Mouse (Mus musculus) gastrocnemius, adult 2 months (tissue): ENCODE results near the gene P3h3. TPM values are rescaled to one million over a fixed set of nuclear protein-coding genes. Genes with fewer than 3 reads are reported as not detected.
"Not testable (repeated sequence)": the region's sequence is repeated elsewhere in the genome, so short reads cannot be mapped to it uniquely, and the experiment has no call there.

Experiments used
- DNase-seq: peaks from one replicate; pipeline ENCODE4 v3.0.0; 2022
- H3K27ac ChIP-seq: fragments of 200-600 bp; 2 replicates; pipeline ENCODE4 v1.8.1; 2022; ENCODE audit warnings: mild to moderate bottlenecking
- H3K4me3 ChIP-seq: fragments of 200-600 bp; 2 replicates; pipeline ENCODE4 v1.8.1; 2022; ENCODE audit warnings: mild to moderate bottlenecking, moderate library complexity
- CTCF ChIP-seq: fragments of 200-600 bp; IDR thresholded peaks from 2 replicates; pipeline ENCODE4 v1.8.1; 2022; ENCODE audit warnings: antibody characterized with exemption, mild to moderate bottlenecking, moderate library complexity
- intact Hi-C: fragments of 180-260 bp; cut with DNase I; formaldehyde crosslinking; loops from one replicate; pipeline ENCODE4 v1.15.1; 2025
- total RNA-seq, 2 experiments: library from RNA; stranded (reverse); gene quantifications; 2 replicates each; pipeline ENCODE4 v1.2.3; 2021

Gene P3h3
- total RNA-seq, 2 experiments from 2014 or later = 4.1 to 7.1 TPM

DNA sequence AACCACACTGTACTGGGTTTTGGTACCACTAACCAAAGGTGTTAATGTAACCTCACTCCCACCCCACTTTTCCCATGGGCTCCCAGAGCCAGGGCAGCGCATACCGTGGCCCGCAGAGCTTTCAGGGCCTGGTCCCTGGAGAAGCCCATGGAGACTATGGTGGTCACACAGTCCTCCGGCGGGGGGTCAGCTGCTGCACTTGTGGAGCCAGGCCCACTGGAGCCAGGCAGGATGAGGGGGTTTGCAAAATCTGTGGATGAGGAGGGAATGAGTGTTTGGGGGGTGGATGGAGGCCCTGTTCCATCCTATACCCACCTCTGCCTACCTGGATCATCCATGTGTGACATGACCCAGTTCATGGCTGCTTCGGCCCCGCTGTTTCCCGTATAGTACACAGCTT lies 40.0 kb downstream of the P3h3 start:
- no peak for TF ChIP-seq CTCF
- intact Hi-C loops = no loop called here
- DNase-seq = peak; percentile 20
- no peak overlapping the region for H3K4me3 ChIP-seq
- H3K27ac ChIP-seq = no peak overlapping the region

DNA sequence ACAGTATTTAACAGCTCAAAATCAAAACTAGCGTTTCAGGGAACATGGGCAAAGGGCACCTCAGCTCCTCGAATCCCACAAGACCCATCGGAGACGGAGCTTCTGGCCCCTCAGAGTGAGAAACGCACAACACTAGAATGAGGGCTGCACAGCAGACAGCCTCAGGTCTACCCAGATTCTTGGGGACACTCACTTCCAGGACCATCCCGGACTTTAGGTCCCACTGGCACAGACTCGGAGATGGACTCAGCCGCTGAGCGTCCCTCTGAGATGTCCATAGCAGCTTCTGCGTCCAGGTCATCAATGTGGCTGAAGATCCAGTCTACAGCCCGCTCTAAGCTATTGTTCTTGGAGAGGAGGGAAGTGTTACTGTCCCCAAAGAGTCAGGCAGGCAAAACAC lies 40.4 kb downstream of the P3h3 start:
- TF ChIP-seq CTCF = no peak
- peak; percentile 4 for DNase-seq
- Histone ChIP-seq H3K4me3 (no peak overlapping the region), H3K27ac (no peak overlapping the region)
- intact Hi-C loops = no loop called here

DNA sequence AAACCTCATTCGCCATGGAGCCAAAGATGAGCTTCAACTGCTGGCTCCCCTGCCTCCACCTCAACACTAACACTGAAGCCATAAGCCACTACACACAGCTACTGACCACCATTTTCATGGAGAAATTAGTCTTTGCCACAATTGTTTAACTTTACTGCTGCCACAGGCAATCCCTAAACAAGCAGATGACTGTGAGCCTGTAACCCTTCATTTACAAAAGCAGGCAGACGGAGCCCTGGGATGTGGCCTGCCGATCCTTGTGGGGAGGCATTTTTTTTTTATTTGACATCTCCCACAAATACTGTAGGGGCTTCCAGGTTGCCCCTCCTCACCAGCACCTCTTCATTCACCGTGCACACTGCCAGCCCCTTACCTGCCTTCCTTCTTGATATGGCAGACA lies 40.9 kb downstream of the P3h3 start:
- Histone ChIP-seq H3K27ac (no peak overlapping the region), H3K4me3 (no peak overlapping the region)
- TF ChIP-seq CTCF = no peak
- peak; percentile 12 for DNase-seq
- intact Hi-C loops = no loop called here

DNA sequence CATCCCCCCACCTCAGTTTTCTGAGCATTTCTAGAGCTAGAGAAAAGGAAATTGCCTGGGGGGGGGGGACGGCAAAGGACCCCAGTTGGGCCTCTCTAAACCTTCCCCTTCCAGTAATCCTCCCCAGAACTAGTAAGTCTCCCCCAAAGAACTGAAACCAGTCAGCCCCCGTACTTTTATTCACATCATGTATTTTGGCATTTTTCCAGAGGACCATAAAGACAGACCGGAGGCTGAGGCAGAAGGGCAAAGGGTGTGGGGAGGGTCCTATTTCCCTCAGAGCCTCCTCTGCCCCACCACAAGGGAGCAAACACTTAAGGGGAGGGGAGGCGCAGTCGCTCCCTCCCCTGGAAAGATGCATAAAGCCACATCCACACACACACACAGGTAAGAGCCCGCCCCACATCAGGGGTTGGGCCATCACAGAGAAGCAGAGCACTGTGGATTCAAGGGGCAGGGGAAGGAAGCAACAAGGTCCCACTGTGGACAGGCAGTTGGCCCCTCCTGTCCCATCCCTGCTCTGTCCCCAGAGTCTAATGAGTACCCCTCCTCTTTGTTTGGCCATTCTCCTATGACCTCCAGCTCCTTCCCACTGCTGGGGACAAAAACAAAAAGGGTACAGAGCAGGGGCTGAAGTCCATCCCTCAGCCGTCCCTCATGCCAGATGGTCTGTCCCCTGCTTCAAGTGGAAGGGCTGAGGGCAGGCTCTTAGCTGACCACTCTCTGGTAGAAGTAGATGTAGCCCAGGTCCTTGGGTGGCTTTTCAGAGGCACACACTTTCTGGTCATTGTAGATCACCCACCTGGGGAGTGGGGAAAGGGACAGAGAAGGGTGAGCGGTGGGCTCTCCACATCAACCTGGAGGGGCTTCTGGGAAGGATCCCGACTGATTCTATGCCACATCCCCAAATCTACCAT lies 42.4 kb downstream of the P3h3 start:
- Histone ChIP-seq H3K4me3 (no peak overlapping the region), H3K27ac (no peak overlapping the region)
- no peak for TF ChIP-seq CTCF
- intact Hi-C loops = loop anchor here (2.0 kb wide), 1 partner anchor 14 kb away; the partner anchor contains the start of genes Cdca3 and Usp5
- peak; percentile 17 for DNase-seq

DNA sequence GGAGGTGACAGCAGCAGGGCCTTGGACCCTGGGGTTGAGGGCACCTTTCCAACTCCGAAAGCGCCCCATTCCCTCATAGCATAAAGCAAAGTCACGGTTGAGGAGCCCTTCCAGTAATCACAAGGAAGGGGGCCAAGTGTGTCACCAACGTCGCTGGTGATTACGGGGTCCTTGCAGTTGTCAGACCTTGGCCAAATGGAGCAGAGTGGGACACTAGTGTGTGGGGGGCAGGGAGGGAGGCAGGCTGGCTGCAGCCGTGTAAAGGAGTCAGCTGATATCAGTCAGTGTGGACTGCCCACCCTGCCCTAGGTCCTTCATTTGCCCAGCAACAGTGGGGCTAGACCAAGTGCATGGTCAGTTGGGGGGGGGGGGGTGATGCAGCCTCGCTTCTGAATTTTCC lies 43.1 kb downstream of the P3h3 start:
- Histone ChIP-seq H3K27ac (peak overlapping the region; percentile 99), H3K4me3 (peak overlapping the region; percentile 90)
- TF ChIP-seq CTCF = no peak
- no peak for DNase-seq
- intact Hi-C loops = loop anchor here (2.0 kb wide), 1 partner anchor 14 kb away; the partner anchor contains the start of genes Cdca3 and Usp5

DNA sequence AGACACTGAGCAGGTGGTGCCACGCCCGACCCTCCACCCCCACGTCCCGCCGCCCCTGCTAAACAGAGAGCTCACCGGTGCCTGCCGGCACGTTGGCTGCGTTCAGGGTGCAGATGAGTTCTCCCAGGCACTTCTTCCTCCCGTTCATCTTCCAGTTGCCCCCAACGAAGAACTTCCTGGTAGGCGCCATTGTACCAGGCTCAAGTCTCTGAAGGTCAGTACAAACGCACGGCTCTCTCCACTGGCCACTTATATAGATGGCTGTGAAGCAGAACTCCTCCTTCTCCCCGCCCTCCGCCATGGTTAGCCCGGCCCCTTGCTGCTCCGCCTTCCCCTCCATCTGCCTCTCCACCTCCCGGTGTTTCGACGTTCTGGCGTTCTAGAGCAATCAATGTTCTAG lies 43.6 kb downstream of the P3h3 start, which contains the start of gene Tpi1:
Tpi1 (minus strand) TSS at position 364 of the 400 bp plus-strand sequence.
- H3K4me3 ChIP-seq = peak within 1 kb of the TSS; percentile 90
- intact Hi-C loops = loop anchor here (2.0 kb wide), 1 partner anchor 15 kb away; the partner anchor contains the start of genes Cdca3 and Usp5
- H3K27ac ChIP-seq = peak within 1 kb of the TSS; percentile 99
- TF ChIP-seq CTCF = peak; percentile 8; the same call in 1 of the 2 replicates
- DNase-seq = peak; percentile 95

DNA sequence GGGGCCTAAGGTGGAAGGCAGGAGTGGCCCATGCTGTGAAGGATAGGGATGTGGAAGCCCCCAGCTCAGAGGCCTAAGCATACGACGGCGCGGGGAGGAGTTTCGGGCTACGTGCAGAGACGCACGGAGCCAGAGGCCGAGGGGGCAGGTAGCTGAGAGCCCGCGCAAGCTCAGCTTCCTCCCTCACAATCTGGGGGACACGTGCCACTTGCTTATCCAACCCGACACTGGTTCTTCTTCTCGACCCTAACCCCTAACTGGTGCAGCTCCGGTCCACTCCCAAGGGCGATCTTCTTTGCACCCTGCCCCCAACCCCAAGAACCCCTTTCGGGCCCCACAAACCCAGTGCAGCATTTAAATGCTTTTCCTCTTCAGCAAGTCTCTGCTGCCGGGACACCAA lies 44.1 kb downstream of the P3h3 start:
- Histone ChIP-seq H3K4me3 (peak overlapping the region; percentile 90), H3K27ac (peak overlapping the region; percentile 99)
- TF ChIP-seq CTCF = no peak
- DNase-seq = peak; percentile 88
- intact Hi-C loops = no loop called here

DNA sequence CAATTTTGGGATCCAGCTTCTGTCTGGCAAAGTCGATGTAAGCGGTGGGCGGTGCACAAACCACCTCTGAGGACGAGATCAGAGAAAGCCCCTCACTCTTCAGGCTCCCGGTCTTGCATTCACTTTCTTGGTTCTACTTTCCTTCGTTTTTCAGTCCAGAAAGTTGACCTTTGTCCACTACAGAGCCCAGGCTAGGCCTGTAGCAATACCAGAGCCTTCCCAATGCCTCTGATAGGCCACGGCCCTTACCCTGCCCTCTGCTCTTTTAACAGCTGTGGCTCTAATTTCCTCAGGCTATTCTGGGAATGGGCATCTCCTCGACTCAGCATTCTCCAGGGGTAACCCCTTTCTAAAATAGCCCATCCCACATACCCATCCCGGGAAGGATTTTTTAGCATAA lies 44.7 kb downstream of the P3h3 start:
- no peak for TF ChIP-seq CTCF

DNA sequence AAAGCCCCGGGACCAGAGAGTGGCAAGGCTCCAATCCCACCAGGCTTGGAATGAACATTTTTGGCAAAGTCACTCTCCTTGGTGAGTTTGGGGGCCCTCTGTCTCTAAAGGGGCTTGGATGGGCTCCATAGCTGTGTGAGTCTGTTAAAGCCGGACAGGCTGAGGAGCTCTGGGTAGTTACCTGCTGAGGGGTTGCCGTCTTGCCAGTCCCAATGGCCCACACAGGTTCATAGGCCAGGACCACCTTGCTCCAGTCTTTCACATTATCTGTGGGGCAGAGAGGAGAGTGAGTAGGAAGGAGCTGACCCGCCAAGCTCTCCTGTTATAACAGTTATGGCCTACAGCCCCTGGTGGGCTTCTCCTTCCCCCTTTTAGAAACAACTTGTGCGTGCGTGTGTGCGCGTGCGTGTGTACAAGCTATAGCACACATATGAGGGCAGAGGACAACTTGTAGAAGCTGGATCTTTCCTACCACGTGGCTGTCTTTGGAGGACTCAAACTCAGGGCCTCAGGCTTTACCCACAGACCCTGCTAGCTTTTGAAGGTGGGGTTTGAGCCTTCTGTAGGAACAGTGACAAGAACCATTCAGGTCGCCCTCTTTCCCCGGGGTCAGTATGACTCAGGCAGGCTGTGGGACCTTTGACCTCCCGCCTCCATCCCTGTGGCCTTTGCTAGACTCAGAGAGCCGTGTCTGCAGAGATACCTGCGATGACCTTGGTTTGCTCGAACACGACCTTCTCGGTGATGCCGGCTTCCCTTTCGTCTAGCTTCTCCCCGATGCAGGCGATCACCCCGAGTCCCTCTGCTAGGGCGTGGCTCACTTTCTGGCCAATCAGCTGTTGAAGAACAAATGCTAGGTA lies 45.6 kb downstream of the P3h3 start:
- DNase-seq = peak; percentile 50
- H3K4me3 ChIP-seq = peak overlapping the region; percentile 90

More for the DNA sequence above, 44.7 kb downstream of the P3h3 start:
- H3K27ac ChIP-seq = peak overlapping the region; percentile 99
- peak overlapping the region; percentile 90 for H3K4me3 ChIP-seq
- peak; percentile 78 for DNase-seq
- intact Hi-C loops = no loop called here

DNA sequence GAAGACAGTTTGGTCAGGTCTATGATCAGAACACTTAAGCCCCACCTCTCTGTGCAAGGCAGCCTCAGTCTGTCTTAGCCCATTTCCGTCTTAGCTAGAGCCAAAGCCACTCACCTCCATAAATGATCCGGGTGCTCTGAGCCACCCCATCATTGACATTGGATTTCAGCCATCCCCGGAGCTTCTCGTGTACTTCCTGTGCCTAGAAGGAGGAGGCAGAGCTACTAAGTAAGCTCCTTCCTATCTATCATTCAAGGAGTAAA lies 46.2 kb downstream of the P3h3 start:
- Histone ChIP-seq H3K27ac (peak overlapping the region; percentile 99), H3K4me3 (peak overlapping the region; percentile 90)
- DNase-seq = no peak
- intact Hi-C loops = no loop called here
- TF ChIP-seq CTCF = no peak

More for the DNA sequence above, 45.6 kb downstream of the P3h3 start:
- no peak for TF ChIP-seq CTCF
- intact Hi-C loops = no loop called here
- peak overlapping the region; percentile 99 for H3K27ac ChIP-seq

DNA sequence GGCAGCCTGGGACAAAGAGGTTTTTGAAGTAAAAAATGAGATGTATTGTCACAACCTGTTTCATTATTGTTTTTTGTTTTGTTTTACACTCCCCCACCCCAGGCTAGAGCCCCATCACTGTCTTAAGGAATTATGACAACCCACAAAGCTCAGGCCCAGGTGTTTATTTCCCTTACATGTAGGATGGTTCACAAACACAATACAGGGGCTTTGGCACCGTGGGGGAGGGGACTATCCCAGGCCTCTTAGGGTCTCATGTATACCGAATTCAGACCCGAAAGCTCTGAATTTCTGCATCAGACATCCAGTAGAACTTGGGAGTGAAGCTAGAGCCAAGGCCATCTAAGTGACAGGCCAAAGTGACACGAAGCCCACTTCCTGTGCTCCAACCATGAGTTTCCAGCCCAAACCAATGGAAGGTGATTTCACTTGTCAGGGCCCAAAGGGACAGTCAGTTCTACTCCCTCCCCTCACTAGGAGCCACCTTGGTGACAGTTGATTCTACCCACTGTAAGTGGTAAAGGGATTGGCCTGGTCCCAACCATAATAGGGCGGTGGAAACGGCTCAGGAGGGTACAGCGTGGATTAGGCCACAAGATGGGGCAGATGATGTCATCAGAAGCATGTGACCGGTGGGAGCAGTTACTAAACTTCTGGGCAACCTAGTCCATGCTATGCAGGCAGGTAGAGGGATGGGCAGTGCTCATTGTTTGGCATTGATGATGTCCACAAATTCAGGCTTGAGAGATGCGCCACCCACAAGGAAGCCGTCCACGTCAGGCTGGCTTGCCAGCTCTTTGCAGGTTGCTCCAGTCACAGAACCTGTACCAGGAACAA lies 46.8 kb downstream of the P3h3 start:
- DNase-seq, intact Hi-C loops: not testable (repeated sequence)
- Histone ChIP-seq H3K4me3 (peak overlapping the region; percentile 90), H3K27ac (peak overlapping the region; percentile 99)
